Mouse (Mus musculus) neural tube, embryonic 12.5 days (tissue): ENCODE data around the gene Cma2. TPM values are rescaled to one million over a fixed set of nuclear protein-coding genes. Genes with fewer than 3 reads are reported as not detected.
"Not testable (repeated sequence)": the region's sequence is repeated elsewhere in the genome, so short reads cannot be mapped to it uniquely, and the experiment has no call there.

Experiments used
- ATAC-seq: fragments of 200-750 bp; cut with Nextera tagmentation; 2 replicates; pipeline ENCODE4 v1.8.0; 2017; ENCODE audit warnings: low read depth, mild to moderate bottlenecking, moderate TSS enrichment, moderate library complexity; ENCODE audit not compliant: low FRiP score
- H3K27ac ChIP-seq: fragments of 300-500 bp; sonication (generic); 2 replicates; pipeline ENCODE4 v1.5.1; 2016
- H3K27me3 ChIP-seq: fragments of 300-500 bp; sonication (generic); replicated peaks from 2 replicates; pipeline ENCODE4 v1.6.1; 2016; ENCODE audit warnings: mild to moderate bottlenecking
- H3K36me3 ChIP-seq: fragments of 300-500 bp; sonication (generic); 2 replicates; pipeline ENCODE4 v1.6.1; 2016; ENCODE audit warnings: mild to moderate bottlenecking
- H3K4me1 ChIP-seq: fragments of 300-500 bp; sonication (generic); 2 replicates; pipeline ENCODE4 v1.6.1; 2016
- H3K4me2 ChIP-seq: fragments of 300-500 bp; sonication (generic); replicated peaks from 2 replicates; pipeline ENCODE4 v1.6.1; 2016; ENCODE audit warnings: mild to moderate bottlenecking
- H3K4me3 ChIP-seq: fragments of 300-500 bp; sonication (generic); 2 replicates; pipeline ENCODE4 v1.5.1; 2016
- H3K9ac ChIP-seq: fragments of 300-500 bp; sonication (generic); 2 replicates; pipeline ENCODE4 v1.6.1; 2016; ENCODE audit warnings: mild to moderate bottlenecking
- H3K9me3 ChIP-seq: fragments of 300-500 bp; sonication (generic); 2 replicates; pipeline ENCODE4 v1.6.1; 2016; ENCODE audit warnings: mild to moderate bottlenecking
- WGBS: fragments of 180-500 bp; shearing (Covaris S2); methylation state at CpG from one replicate; pipeline ENCODE4 v1.1.7; 2016; 5-methylcytosine and 5-hydroxymethylcytosine counted together
- polyA plus RNA-seq: library from polyadenylated mRNA; unstranded; fragments of >200 nt; fragmentation: Nextera tagmentation; extraction: Ambion mirVana; gene quantifications from 2 replicates; pipeline ENCODE4 v1.2.1, GENCODE M21; 2016

Cma2 gene
- polyA plus RNA-seq, 1 experiment from 2014 or later: not detected

GRCm38 (mm10) chr14:55946269-55946969 is 4.4 kb upstream of the Cma2 start:
- WGBS: 79% methylated on average over 2 of the region's 2 CpGs

GRCm38 (mm10) chr14:55963263-55963662 is 12.5 kb downstream of the Cma2 start:
- Histone ChIP-seq H3K4me2 (no peak overlapping the region), H3K27me3 (no peaks in the 10 kb centered on the region), H3K36me3 (no peaks in the 10 kb centered on the region), H3K4me3 (no peak overlapping the region), H3K9me3 (no peaks in the 10 kb centered on the region), H3K9ac (no peak overlapping the region), H3K4me1 (no peaks in the 10 kb centered on the region), H3K27ac (no peak overlapping the region)
- 12% methylated on average over 1 of the region's 1 CpGs for WGBS
- ATAC-seq: no peak

More at GRCm38 (mm10) chr14:55946269-55946969, 4.4 kb upstream of the Cma2 start:
- Histone ChIP-seq H3K9me3 (no peaks in the 10 kb centered on the region), H3K9ac (no peak overlapping the region), H3K36me3 (no peaks in the 10 kb centered on the region), H3K27me3 (no peaks in the 10 kb centered on the region), H3K4me3 (no peak overlapping the region), H3K4me1 (no peaks in the 10 kb centered on the region), H3K4me2 (no peak overlapping the region), H3K27ac (no peak overlapping the region)
- no peak for ATAC-seq

GRCm38 (mm10) chr14:55963900-55964299 is 13.1 kb downstream of the Cma2 start:
- not testable (repeated sequence) for H3K4me2 ChIP-seq, ATAC-seq, H3K9ac ChIP-seq, H3K27ac ChIP-seq, H3K36me3 ChIP-seq, H3K9me3 ChIP-seq, H3K27me3 ChIP-seq, H3K4me3 ChIP-seq, H3K4me1 ChIP-seq
- WGBS: 41% methylated on average over 2 of the region's 2 CpGs

- not testable (repeated sequence) for ATAC-seq, H3K9ac ChIP-seq, H3K4me2 ChIP-seq, H3K4me1 ChIP-seq, H3K27me3 ChIP-seq, H3K4me3 ChIP-seq, H3K36me3 ChIP-seq, H3K27ac ChIP-seq, H3K9me3 ChIP-seq
- WGBS: 73% methylated on average over 2 of the region's 3 CpGs
Measured at GRCm38 (mm10) chr14:55987464-55987863, 36.7 kb downstream of the Cma2 start.

GRCm38 (mm10) chr14:56013147-56013546 is 62.4 kb downstream of the Cma2 start:
- ATAC-seq: no peak
- H3K4me1 ChIP-seq: no peaks in the 10 kb centered on the region
- no peak overlapping the region for H3K27ac ChIP-seq
- 64% methylated on average over 3 of the region's 3 CpGs for WGBS
- no peak overlapping the region for H3K9ac ChIP-seq
- H3K36me3 ChIP-seq: no peaks in the 10 kb centered on the region
- H3K27me3 ChIP-seq: no peaks in the 10 kb centered on the region
- H3K9me3 ChIP-seq: no peaks in the 10 kb centered on the region
- H3K4me3 ChIP-seq: no peak overlapping the region
- H3K4me2 ChIP-seq: no peak overlapping the region

- H3K4me2 ChIP-seq: no peak overlapping the region
- H3K4me3 ChIP-seq: no peak overlapping the region
- H3K27me3 ChIP-seq: no peaks in the 10 kb centered on the region
- H3K9ac ChIP-seq: no peak overlapping the region
- no peaks in the 10 kb centered on the region for H3K36me3 ChIP-seq
- H3K4me1 ChIP-seq: no peaks in the 10 kb centered on the region
- H3K9me3 ChIP-seq: no peaks in the 10 kb centered on the region
- 93% methylated on average over 2 of the region's 2 CpGs for WGBS
- no peak overlapping the region for H3K27ac ChIP-seq
- no peak for ATAC-seq
Measured at GRCm38 (mm10) chr14:56013924-56014323, 63.1 kb downstream of the Cma2 start.

- WGBS: 84% methylated on average over 3 of the region's 3 CpGs
- H3K9ac ChIP-seq, H3K27me3 ChIP-seq, ATAC-seq, H3K36me3 ChIP-seq, H3K4me3 ChIP-seq, H3K9me3 ChIP-seq, H3K4me2 ChIP-seq, H3K4me1 ChIP-seq, H3K27ac ChIP-seq: not testable (repeated sequence)
Measured at GRCm38 (mm10) chr14:56017671-56018070, 66.9 kb downstream of the Cma2 start, which contains the start of gene Mcpt1. TSS of gene Mcpt1 (plus strand) at chr14:56017971.

GRCm38 (mm10) chr14:56019446-56019845 is 68.7 kb downstream of the Cma2 start:
- Histone ChIP-seq H3K27ac (no peak overlapping the region), H3K9ac (no peak overlapping the region), H3K27me3 (no peaks in the 10 kb centered on the region), H3K4me3 (no peak overlapping the region), H3K36me3 (no peaks in the 10 kb centered on the region), H3K9me3 (no peaks in the 10 kb centered on the region), H3K4me1 (no peaks in the 10 kb centered on the region), H3K4me2 (no peak overlapping the region)
- WGBS: 65% methylated on average over 1 of the region's 1 CpGs
- no peak for ATAC-seq

- H3K27ac ChIP-seq, H3K4me2 ChIP-seq, H3K9me3 ChIP-seq, H3K9ac ChIP-seq, H3K27me3 ChIP-seq, H3K4me1 ChIP-seq, ATAC-seq, H3K4me3 ChIP-seq, H3K36me3 ChIP-seq: not testable (repeated sequence)
- WGBS: 88% methylated on average over 4 of the region's 4 CpGs
Measured at GRCm38 (mm10) chr14:56021305-56021704, 70.5 kb downstream of the Cma2 start.

Other genes with a start within 250 kb of the Cma2 start
- 0.34 and 0.36 TPM in 2 replicates for gene Tgm1, start 237.1 kb upstream of the Cma2 start, polyA plus RNA-seq
- 42.0 and 46.3 TPM in 2 replicates for gene Rabggta, start 228.7 kb upstream of the Cma2 start, polyA plus RNA-seq
- gene Dhrs1, start 205.3 kb upstream of the Cma2 start, polyA plus RNA-seq: 74.1 and 81.8 TPM in 2 replicates
- gene Nop9, start 205.3 kb upstream of the Cma2 start, polyA plus RNA-seq: 44.2 and 47.0 TPM in 2 replicates
- 0.30 TPM in 1 of 2 replicates, not detected in the other for gene Cideb, start 192.5 kb upstream of the Cma2 start, polyA plus RNA-seq
- gene Ltb4r2, start 189.6 kb upstream of the Cma2 start, polyA plus RNA-seq: 0.37 and 0.52 TPM in 2 replicates
- gene Ltb4r1, start 185.0 kb upstream of the Cma2 start, polyA plus RNA-seq: 0.23 and 0.37 TPM in 2 replicates
- gene Adcy4, start 166.9 kb upstream of the Cma2 start, polyA plus RNA-seq: 9.2 and 10.1 TPM in 2 replicates
- 7.9 and 8.7 TPM in 2 replicates for gene Ripk3, start 162.1 kb upstream of the Cma2 start, polyA plus RNA-seq
- 22.0 and 24.8 TPM in 2 replicates for gene Nfatc4, start 127.8 kb upstream of the Cma2 start, polyA plus RNA-seq
- gene Nynrin, start 97.0 kb upstream of the Cma2 start, polyA plus RNA-seq: 19.7 and 21.5 TPM in 2 replicates
- 0.25 and 0.28 TPM in 2 replicates for gene Cbln3, start 66.6 kb upstream of the Cma2 start, polyA plus RNA-seq
- gene Khnyn, start 66.0 kb upstream of the Cma2 start, polyA plus RNA-seq: 18.3 and 19.7 TPM in 2 replicates
- 59.9 and 66.0 TPM in 2 replicates for gene Sdr39u1, start 50.7 kb upstream of the Cma2 start, polyA plus RNA-seq
- gene Cma1, start 6.3 kb upstream of the Cma2 start, polyA plus RNA-seq: not detected in 2 replicates
- gene Mcpt1, start 67.0 kb downstream of the Cma2 start, polyA plus RNA-seq: not detected in 2 replicates
- gene Mcpt9, start 79.5 kb downstream of the Cma2 start, polyA plus RNA-seq: not detected in 2 replicates
- not detected in 2 replicates for gene Mcpt2, start 91.1 kb downstream of the Cma2 start, polyA plus RNA-seq
- not detected in 2 replicates for gene Mcpt4, start 111.3 kb downstream of the Cma2 start, polyA plus RNA-seq
- not detected in 2 replicates for gene Mcpt8, start 134.3 kb downstream of the Cma2 start, polyA plus RNA-seq
- not detected in 2 replicates for gene Ctsg, start 151.6 kb downstream of the Cma2 start, polyA plus RNA-seq
- gene Gzme, start 169.6 kb downstream of the Cma2 start, polyA plus RNA-seq: not detected in 2 replicates
- gene Gzmd, start 181.6 kb downstream of the Cma2 start, polyA plus RNA-seq: not detected in 2 replicates
- gene Gzmg, start 208.6 kb downstream of the Cma2 start, polyA plus RNA-seq: not detected in 2 replicates
- not detected in 2 replicates for gene Gzmn, start 223.6 kb downstream of the Cma2 start, polyA plus RNA-seq